Mouse (Mus musculus) bone marrow, adult 2 months (tissue): ENCODE measurements at regions not wholly inside any gene's neighbourhood (a gene's known extent, or its start where the extent isn't known, plus 50 kb on each side); places are given as distances from the start of the nearest gene placed in this dataset.

Experiments used
- CTCF ChIP-seq: fragments of 200-500 bp; IDR thresholded peaks from 2 replicates; pipeline ENCODE4 v1.5.1; 2011; ENCODE audit warnings: low read length, control low read depth; ENCODE audit not compliant: control insufficient read depth, insufficient read depth
- POLR2A ChIP-seq: fragments of 200-500 bp; IDR thresholded peaks from 2 replicates; pipeline ENCODE4 v1.6.1; 2011; ENCODE audit warnings: low read depth, mild to moderate bottlenecking, control low read depth, low read length, borderline replicate concordance; ENCODE audit not compliant: control insufficient read depth

DNA sequence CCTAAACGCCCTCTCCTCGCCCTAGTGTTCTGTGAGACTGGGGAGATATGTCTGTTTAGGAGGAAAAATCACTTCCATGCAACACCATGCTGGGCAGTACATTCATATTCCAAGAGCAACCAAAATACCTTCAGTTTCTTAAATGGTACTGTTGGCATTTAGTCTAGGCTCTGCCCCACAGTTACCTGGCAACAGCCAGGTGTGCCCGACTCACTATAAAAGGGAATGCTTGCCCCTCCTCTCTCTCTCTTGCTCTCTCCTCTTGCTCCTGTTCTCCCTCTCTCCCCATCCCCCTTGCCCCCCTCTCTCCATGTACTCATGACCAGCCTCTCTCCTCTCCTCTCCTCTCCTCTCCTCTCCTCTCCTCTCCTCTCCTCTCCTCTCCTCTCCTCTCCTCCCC lies 66.7 kb upstream of the Abca1 start:
- no peak for TF ChIP-seq POLR2A
- TF ChIP-seq CTCF: no peak
